Mouse (Mus musculus) bone marrow macrophage, adult 2 months (primary cell): ENCODE data around the gene Cd274.

Source experiments
- CTCF ChIP-seq: IDR thresholded peaks from 2 replicates; pipeline ENCODE4 v1.5.1; 2012; ENCODE audit warnings: low read depth, mild to moderate bottlenecking, low read length, moderate library complexity
- POLR2A ChIP-seq: IDR thresholded peaks from 2 replicates; pipeline ENCODE4 v1.6.1; 2012; ENCODE audit warnings: mild to moderate bottlenecking, low read depth, low read length, borderline replicate concordance

DNA sequence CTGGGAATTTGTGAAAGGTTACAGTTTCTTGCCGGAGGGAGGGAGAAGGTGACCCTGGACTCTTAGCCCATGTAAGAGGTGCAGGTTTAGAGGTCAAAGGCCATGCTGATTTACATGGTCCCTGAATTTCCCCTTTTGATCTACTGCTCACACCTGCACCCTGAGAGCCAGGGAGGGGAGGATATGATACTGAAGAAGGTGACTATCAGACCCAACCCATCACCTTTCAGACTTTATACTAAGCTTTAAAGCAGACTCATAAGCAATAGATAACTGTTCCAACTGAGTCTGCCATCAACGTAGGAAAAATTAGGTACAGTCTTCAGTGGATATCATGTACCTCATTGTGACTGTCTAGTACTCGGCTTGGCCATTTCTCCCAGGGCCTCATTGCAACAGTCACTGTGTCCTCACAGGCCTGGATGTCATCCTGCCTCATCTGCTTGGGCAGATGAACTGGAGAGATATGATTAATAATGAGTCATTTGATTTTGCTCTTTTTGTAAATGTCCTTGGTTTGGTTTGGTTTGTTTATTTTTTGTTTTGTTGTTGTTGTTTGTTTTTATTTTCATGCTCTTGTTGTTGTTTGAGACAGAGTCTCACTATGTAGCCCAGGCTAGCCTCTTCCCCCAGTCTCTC lies 1.5 kb downstream of the Cd274 start:
- TF ChIP-seq POLR2A (no peak), CTCF (no peak)
